Mouse (Mus musculus) forebrain, embryonic 11.5 days (tissue): ENCODE data around the gene Slc5a10. TPM values are rescaled to one million over a fixed set of nuclear protein-coding genes. Genes with fewer than 3 reads are reported as not detected.

Experiments
- ATAC-seq: fragments of 200-750 bp; cut with Nextera tagmentation; replicated peaks from 2 replicates; pipeline ENCODE4 v1.8.0; 2017; ENCODE audit warnings: moderate TSS enrichment; ENCODE audit not compliant: low FRiP score
- DNase-seq: peaks from one replicate; pipeline ENCODE4 v3.0.0-alpha.2; 2017; ENCODE audit warnings: low spot score
- H3K27ac ChIP-seq: fragments of 300-500 bp; sonication (generic); 2 replicates; pipeline ENCODE4 v1.5.1; 2014; ENCODE audit warnings: low read depth, low read length
- H3K27me3 ChIP-seq: fragments of 300-500 bp; sonication (generic); 2 replicates; pipeline ENCODE4 v1.6.1; 2014; ENCODE audit warnings: mild to moderate bottlenecking, low read length, mixed read lengths; ENCODE audit not compliant: control insufficient read depth, insufficient read depth
- H3K36me3 ChIP-seq: fragments of 300-500 bp; sonication (generic); 2 replicates; pipeline ENCODE4 v1.6.1; 2014; ENCODE audit warnings: mild to moderate bottlenecking, low read length, moderate library complexity, mixed read lengths; ENCODE audit not compliant: control insufficient read depth, insufficient read depth
- H3K4me1 ChIP-seq: fragments of 300-500 bp; sonication (generic); replicated peaks from 2 replicates; pipeline ENCODE4 v1.6.1; 2014; ENCODE audit warnings: low read length, mixed read lengths; ENCODE audit not compliant: control insufficient read depth, insufficient read depth
- H3K4me2 ChIP-seq: fragments of 300-500 bp; sonication (generic); 2 replicates; pipeline ENCODE4 v1.6.1; 2014; ENCODE audit warnings: low read depth, mild to moderate bottlenecking, low read length, moderate library complexity, mixed read lengths; ENCODE audit not compliant: severe bottlenecking
- H3K4me3 ChIP-seq: fragments of 300-500 bp; sonication (generic); 2 replicates; pipeline ENCODE4 v1.5.1; 2014; ENCODE audit warnings: low read depth, low read length
- H3K9ac ChIP-seq: fragments of 300-500 bp; sonication (generic); 2 replicates; pipeline ENCODE4 v1.6.1; 2014; ENCODE audit warnings: low read length
- H3K9me3 ChIP-seq: fragments of 300-500 bp; sonication (generic); 2 replicates; pipeline ENCODE4 v1.6.1; 2016; ENCODE audit warnings: low read length, mixed read lengths; ENCODE audit not compliant: control insufficient read depth
- WGBS: fragments of 180-500 bp; shearing (Covaris S2); extraction: QIAGEN DNeasy Blood & Tissue Kit; methylation state at CpG from one replicate; pipeline ENCODE4 v1.1.7; 2014; 5-methylcytosine and 5-hydroxymethylcytosine counted together
- polyA plus RNA-seq: library from polyadenylated mRNA; unstranded; fragments of >200 nt; fragmentation: Nextera tagmentation; extraction: Ambion mirVana; gene quantifications from 2 replicates; pipeline ENCODE4 v1.2.1, GENCODE M21; 2014

Gene Slc5a10
- polyA plus RNA-seq, 1 experiment from 2014 or later, result not detected

DNA sequence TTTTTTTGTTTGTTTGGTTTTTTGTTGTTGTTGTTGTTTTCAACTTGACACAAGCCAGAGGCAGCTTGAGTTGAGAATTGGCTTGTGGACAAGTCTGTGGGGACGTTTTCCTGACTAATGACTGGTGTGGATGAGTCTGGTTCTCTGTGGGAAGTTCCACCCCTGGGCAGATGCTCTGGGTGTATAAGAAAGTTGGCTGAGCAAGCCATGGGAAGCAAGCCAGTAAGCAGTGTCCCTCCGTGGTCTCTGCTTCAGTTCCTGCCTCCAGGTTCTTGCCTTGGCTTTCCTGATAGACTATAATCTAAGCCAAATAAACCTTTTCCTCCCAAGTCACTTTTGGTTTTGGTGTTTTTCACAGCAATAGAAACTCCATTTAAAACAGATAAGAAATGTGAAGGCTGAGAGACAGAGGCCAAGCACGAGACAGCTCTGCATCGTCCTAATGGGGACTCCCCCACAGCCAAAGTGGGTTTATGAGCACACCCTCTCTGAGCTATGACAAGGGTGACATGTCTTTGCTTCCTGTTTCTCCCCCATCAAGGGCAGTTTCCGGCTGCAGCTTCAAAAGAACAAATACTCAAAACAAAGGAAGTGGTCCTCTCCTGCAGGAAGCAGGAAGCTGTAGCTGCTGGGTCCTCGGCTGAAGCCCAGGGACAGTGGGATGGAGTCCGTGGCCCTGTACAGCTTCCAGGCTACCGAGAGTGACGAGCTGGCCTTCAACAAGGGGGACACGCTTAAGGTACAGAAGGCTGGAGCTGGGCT lies 67.8 kb downstream of the Slc5a10 start, which contains the start of gene Grap:
Grap (plus strand) TSS at position 580 of the 762 bp plus-strand sequence.
- Histone ChIP-seq H3K9ac (no peak within 1 kb of the TSS), H3K27ac (no peak within 1 kb of the TSS), H3K27me3 (no peaks in the 10 kb centered on the region), H3K9me3 (no peaks in the 10 kb centered on the region), H3K4me1 (no peaks in the 10 kb centered on the region), H3K4me3 (no peak within 1 kb of the TSS), H3K36me3 (no peaks in the 10 kb centered on the region), H3K4me2 (no peak within 1 kb of the TSS)
- ATAC-seq (no peak), DNase-seq (no peak)
- 82% methylated on average over 10 of the region's 10 CpGs for WGBS

DNA sequence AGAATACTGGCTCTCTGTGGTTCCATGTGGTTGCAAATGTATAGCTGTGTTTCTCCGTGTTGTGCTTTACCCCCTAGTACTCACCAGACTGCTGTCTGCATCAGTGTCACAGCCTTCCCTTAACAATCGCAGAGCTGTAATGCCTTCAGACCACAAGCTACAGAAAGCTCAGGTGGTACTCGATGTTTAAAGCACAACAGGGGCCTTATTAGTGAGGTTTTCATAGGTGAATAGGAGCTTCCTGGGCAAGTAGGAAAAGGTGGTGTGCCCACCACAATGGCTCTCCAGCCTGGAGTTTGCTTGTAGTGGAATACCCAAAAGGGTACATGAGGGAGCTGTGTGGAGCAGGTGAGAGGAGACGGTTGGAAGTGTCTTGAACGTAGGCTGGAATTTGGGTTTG lies 68.4 kb downstream of the Slc5a10 start:
- H3K36me3 ChIP-seq, result no peaks in the 10 kb centered on the region
- no peaks in the 10 kb centered on the region for H3K27me3 ChIP-seq
- H3K9ac ChIP-seq, result no peak overlapping the region
- no peak overlapping the region for H3K27ac ChIP-seq
- no peaks in the 10 kb centered on the region for H3K4me1 ChIP-seq
- ATAC-seq, result no peak
- H3K4me3 ChIP-seq, result no peak overlapping the region
- no peak for DNase-seq
- 91% methylated on average over 5 of the region's 5 CpGs for WGBS
- H3K4me2 ChIP-seq, result no peak overlapping the region
- no peaks in the 10 kb centered on the region for H3K9me3 ChIP-seq

DNA sequence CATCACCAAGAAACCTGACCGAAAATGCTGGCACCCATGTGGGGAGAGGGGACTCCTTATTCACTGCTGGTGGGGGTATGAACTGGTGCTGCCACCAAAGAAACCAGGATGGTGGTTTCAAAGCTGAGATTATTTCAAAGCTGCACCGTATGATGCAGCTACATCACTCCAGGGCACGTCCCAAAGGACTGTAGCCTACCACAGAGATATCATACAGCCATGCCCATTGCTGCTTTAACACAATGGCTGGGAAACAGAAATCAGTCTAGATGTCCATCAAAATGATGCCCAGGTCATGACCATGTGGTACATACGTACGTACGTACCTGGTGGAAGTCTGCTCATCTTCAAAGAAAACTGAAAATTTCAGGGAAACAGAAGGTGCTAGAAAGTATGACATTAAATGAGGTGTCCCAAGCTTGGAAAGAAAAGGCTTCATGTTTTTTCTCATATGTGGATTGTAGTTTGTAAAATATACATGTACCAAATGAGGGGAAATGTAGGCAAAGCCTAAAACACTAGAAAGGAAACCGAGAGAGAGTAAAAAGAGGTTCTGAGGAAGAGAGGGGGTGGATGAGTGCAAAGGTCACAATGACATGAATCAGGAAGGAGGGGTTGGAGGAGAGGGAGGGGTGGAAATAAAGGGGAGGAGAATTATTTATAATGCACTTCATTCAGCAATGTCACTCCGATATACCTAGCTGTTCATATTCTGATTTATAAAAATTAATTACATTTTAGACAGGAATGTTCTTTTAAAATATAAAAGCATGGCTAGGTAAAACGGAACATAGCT lies 70.0 kb downstream of the Slc5a10 start:
- H3K9me3 ChIP-seq, result no peaks in the 10 kb centered on the region
- no peak for ATAC-seq
- WGBS, result 87% methylated on average over 9 of the region's 9 CpGs
- H3K27ac ChIP-seq, result no peak overlapping the region
- H3K4me2 ChIP-seq, result no peak overlapping the region
- H3K27me3 ChIP-seq, result no peaks in the 10 kb centered on the region
- no peak overlapping the region for H3K4me3 ChIP-seq
- no peaks in the 10 kb centered on the region for H3K4me1 ChIP-seq
- no peak overlapping the region for H3K9ac ChIP-seq
- no peaks in the 10 kb centered on the region for H3K36me3 ChIP-seq
- no peak for DNase-seq

DNA sequence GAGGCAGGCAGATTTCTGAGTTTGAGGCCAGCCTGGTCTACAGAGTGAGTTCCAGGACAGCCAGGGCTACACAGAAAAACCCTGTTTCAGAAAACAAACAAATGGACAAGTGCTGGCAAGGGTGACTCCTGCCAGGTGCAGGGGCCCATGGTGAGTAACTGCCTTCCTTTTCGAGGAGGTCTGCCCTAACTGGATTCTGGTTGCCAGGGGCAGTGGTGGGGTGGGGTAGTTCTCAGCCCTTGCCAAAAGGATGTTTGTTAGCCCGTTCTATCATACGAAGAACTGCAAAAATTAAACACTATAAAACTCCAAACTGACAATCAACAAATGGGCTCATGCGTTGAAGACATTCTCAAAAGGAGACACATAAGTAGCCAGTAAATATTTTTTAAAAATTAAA lies 71.0 kb downstream of the Slc5a10 start:
- Histone ChIP-seq H3K4me3 (no peak overlapping the region), H3K4me1 (no peaks in the 10 kb centered on the region), H3K27me3 (no peaks in the 10 kb centered on the region), H3K9me3 (no peaks in the 10 kb centered on the region), H3K36me3 (no peaks in the 10 kb centered on the region), H3K27ac (no peak overlapping the region), H3K9ac (no peak overlapping the region), H3K4me2 (no peak overlapping the region)
- DNase-seq (no peak), ATAC-seq (no peak)
- 91% methylated on average over 4 of the region's 4 CpGs for WGBS

DNA sequence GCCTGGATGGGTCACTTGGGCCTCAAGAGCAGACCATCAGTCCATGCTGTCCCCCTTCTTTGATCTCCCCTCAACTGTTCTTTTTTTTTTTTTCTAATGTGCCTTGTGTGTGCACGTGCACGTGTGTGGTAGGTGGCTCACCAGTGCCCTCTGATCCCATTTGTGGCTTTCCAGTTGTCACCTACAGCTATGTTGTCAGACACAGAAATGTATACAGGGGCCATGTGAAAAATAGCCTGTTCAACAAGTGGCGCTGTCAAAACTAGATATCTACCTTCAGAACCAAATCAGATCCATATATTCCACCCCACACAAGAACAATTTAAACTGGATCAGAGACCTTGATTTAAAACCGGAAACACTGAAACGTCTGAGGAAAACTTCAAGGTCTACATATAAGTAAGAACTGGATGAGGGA lies 71.5 kb downstream of the Slc5a10 start:
- DNase-seq, result no peak
- H3K4me2 ChIP-seq, result no peak overlapping the region
- H3K9ac ChIP-seq, result no peak overlapping the region
- ATAC-seq, result no peak
- H3K4me1 ChIP-seq, result no peaks in the 10 kb centered on the region
- H3K9me3 ChIP-seq, result no peaks in the 10 kb centered on the region
- WGBS, result 92% methylated on average over 5 of the region's 5 CpGs
- H3K27me3 ChIP-seq, result no peaks in the 10 kb centered on the region
- no peak overlapping the region for H3K4me3 ChIP-seq
- no peaks in the 10 kb centered on the region for H3K36me3 ChIP-seq
- H3K27ac ChIP-seq, result no peak overlapping the region

DNA sequence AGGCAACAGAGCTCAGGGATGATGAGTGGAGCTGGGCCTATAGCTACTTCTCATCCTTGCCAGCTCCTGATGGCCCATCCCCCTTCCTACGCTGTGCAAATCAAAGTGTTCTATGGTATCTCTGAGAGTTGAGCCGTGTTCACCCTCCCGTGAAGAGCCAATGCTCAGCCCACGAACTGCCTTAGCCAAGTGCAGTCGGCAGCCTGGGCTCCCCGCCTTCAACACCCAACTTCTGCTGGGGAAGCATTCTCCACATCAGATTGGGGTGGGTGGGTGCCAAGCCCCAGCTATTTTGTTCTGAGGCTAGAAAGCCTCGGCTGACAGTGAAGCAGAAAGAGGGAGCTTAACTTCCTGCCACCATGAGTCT lies 71.9 kb downstream of the Slc5a10 start:
- H3K36me3 ChIP-seq, result no peaks in the 10 kb centered on the region
- H3K27ac ChIP-seq, result no peak overlapping the region
- no peaks in the 10 kb centered on the region for H3K9me3 ChIP-seq
- H3K4me3 ChIP-seq, result no peak overlapping the region
- ATAC-seq, result no peak
- H3K27me3 ChIP-seq, result no peaks in the 10 kb centered on the region
- H3K9ac ChIP-seq, result no peak overlapping the region
- H3K4me2 ChIP-seq, result no peak overlapping the region
- DNase-seq, result no peak
- 81% methylated on average over 7 of the region's 7 CpGs for WGBS
- H3K4me1 ChIP-seq, result no peaks in the 10 kb centered on the region

DNA sequence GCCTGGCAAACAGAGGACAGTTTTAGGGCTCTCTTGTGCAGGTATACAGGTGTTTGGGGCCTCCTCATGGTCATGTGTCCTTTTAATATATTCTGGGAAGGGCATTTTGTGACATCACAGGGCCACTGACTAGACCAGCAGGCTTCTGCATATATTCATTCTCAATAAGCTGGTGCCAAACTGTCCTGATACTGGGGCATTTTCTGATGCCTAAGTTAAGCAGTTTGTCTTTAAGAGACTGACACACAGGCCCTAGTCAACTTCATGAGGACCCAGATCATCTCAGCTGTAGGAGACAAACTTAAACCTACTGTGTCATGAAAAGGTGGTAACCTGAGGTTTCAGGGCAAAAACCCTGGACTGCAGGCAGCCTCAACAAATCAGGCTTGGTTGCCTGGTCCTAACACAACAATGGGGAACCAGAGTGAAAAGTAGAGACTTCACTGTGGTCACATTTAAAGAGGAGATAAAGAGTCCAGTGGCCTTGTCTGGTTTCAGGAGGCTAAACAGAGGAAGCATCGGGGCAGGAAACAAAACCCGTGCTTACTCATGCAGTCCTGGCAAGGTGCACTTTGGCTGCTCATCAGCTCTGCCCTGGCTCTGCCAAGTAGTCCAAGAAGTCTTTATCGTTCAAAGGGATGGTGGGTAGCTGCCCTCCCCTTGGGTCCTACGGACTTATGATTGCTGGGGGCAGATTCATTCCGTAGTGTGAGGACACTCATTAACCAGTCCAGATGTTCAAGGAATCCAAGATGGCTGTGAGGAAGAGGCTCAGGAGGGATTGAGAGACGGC lies 72.5 kb downstream of the Slc5a10 start:
- H3K4me2 ChIP-seq, result no peak overlapping the region
- H3K36me3 ChIP-seq, result no peaks in the 10 kb centered on the region
- DNase-seq, result no peak
- ATAC-seq, result no peak
- no peaks in the 10 kb centered on the region for H3K4me1 ChIP-seq
- no peak overlapping the region for H3K27ac ChIP-seq
- H3K4me3 ChIP-seq, result no peak overlapping the region
- no peak overlapping the region for H3K9ac ChIP-seq
- 86% methylated on average over 6 of the region's 6 CpGs for WGBS
- no peaks in the 10 kb centered on the region for H3K27me3 ChIP-seq
- no peaks in the 10 kb centered on the region for H3K9me3 ChIP-seq

DNA sequence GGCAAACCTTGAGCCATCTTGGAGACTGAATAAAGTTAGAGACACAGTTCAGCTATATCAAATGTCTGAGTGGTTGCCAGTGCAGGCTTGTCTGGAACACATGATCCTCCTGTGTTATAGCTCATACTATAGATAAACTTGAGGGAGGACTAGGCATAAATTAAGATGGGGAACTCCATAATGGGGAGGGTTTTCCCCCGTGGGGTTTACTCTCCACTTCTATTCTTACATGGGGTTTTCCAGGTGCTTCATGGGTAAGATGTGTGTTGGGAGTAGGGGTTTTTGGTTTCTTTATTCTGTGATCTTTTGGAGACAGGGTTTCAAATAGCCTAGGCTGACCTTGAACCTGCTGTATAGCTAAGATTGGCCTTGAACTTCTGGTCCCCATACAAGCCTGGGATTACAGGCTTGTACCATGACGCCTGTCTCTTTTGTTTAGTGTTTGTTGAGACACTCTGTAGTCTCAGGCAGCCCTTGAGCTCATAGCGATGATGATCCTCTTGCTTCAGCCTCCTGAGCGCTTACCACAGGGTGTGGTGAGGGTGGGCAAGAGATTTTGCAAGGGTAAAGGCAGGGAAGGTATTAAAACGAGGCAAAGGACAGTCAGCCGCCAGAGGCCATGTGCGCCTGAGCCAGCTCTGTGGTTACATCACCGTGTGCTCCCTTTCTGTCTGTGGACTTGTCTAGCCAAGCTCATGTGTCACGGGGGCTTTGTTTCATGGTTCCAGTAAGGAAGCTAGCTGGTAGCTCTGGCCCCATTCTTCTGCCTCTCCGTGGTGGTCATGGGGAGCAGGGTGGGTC lies 73.3 kb downstream of the Slc5a10 start:
- Histone ChIP-seq H3K27ac (no peak overlapping the region), H3K4me2 (no peak overlapping the region), H3K9ac (no peak overlapping the region), H3K9me3 (no peaks in the 10 kb centered on the region), H3K36me3 (no peaks in the 10 kb centered on the region), H3K4me3 (no peak overlapping the region), H3K4me1 (no peaks in the 10 kb centered on the region), H3K27me3 (no peaks in the 10 kb centered on the region)
- WGBS, result 78% methylated on average over 10 of the region's 10 CpGs
- no peak for ATAC-seq
- no peak for DNase-seq
